Mouse (Mus musculus): ENCODE measurements around the gene Arrdc2. TPM values are rescaled to one million over a fixed set of nuclear protein-coding genes. Genes with fewer than 3 reads are reported as not detected.

The Arrdc2 gene
- total RNA-seq, 2 experiments from 2014 or later: 15.0 to 18.7 TPM

GRCm38 (mm10) chr8:70791975-70792691 is 47.4 kb downstream of the Arrdc2 start:
- DNase-seq (ENCODE audit: extremely low spot score in 1 of 2, low spot score in 1 of 2): peak; percentile 94 to 96

- DNase-seq (ENCODE audit: extremely low spot score in 1 of 2, low spot score in 1 of 2): no peak
Observed at GRCm38 (mm10) chr8:70791294-70791701, 48.2 kb downstream of the Arrdc2 start.

DNA sequence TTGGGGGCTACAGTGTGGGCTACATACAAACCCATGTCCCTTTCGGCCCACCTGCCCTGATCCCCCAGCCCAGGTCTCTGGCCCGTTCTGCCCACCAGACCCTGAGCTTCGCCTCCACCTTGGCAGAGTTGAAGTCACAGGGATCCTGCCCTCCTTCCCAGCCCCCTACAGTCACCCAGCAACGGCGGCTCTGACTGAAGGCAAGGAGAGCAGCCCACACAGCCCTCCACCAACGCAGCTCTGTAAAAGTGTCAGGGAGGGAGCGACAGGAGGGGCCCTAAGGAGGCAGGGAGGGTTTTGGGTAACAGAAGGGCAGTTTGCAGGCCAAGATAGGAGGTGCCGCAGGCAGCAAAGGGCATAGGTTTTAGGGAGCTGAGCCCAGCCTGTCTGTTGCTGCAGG is 48.7 kb downstream of the Arrdc2 start:
- no peak for DNase-seq (ENCODE audit: extremely low spot score in 1 of 2, low spot score in 1 of 2)

DNA sequence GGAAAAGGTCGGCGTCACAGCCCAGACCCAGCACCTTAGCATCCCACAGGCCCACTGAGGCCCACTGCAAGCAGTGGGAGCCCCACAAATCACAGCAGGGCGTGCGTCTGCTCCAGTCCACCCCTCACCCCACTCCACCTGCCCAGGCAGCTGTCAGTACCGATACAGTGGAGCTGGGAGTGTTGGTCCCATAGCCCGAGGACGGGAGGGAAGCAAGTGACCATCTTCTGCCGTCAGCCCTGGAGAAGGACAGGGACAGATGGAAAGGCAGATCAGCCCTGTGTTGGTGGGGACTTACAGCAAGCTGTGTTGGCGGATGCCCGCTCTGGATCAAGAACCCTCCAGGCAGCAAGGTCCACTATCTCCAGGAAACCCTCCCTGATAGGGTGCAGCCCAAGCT is 50.5 kb downstream of the Arrdc2 start:
- DNase-seq (ENCODE audit: extremely low spot score in 1 of 2, low spot score in 1 of 2): no peak

DNA sequence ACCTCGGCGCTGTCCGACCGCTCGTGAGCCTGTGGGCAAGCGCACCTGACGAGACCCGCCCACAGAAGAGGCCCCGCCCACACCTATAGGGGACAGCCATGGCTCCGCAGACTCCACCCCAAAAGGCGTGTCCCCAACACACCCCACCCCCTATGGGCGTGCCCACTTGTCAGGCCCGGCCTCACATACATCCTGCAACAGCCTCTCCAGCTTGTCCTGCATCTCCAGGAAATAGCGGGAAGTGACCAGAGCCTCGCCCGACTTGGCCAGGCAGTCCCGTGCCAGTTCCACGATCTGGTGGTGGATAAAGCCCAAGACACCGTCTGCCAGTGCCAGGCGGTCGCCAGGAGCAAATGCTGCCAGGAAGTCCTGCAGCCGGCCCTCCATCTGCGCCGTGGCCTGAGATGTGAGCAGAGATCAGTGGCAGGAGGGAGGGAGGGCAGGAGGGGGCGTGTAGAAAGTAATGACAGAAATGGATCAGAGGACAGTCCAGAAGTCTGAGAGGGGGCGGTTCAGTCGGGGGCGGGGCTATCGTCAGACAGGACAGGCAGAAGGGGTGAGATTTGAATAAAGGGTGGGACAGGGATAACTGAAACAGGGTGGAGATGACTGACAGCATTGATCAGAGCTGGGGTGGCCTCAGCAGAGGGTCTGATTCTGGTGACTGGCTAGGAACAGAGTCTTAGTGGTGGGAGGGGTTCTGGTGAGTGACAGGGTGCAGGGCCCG is 51.4 kb downstream of the Arrdc2 start:
- no peak for DNase-seq (ENCODE audit: extremely low spot score in 1 of 2, low spot score in 1 of 2)

DNA sequence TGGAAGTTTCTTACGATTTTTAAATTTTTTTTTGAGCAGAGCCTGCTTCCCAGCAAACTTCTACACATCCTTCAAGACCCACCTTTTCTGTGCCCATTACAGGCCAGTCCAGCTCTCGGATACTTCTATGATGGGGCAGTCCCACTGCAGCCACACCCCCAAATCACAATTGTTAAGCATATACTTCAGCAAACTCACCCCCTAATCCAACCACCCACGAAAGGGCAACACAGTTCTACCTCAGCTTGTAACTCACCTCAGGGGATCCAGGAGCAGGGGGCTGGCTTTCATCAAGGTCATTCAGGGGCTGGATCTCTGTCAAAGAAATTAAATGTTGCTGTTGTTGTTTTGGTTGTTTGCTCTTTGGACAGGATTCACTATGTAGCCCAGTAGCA is 52.5 kb downstream of the Arrdc2 start:
- no peak for DNase-seq (ENCODE audit: extremely low spot score in 1 of 2, low spot score in 1 of 2)

- no peak for DNase-seq (ENCODE audit: extremely low spot score in 1 of 2, low spot score in 1 of 2)
Observed at GRCm38 (mm10) chr8:70786291-70787050, 53.0 kb downstream of the Arrdc2 start.

Small RNA genes lying within 50 kb of the gene (microRNA-seq; reads per million reads assigned to microRNA genes)
- 52.2 to 58.6 reads per million in 2 experiments for gene Mir7240

Other genes with a start within 250 kb of the Arrdc2 start
- 10 to 100 TPM; 41.5 to 47.0 TPM for gene Isyna1, start 245.3 kb downstream of the Arrdc2 start, total RNA-seq (2021)
- 100 to 1,000 TPM; 285 to 304 TPM for gene Ssbp4, start 230.8 kb downstream of the Arrdc2 start, total RNA-seq (2021)
- 1 to 10 TPM in 1 of 2 experiments, under 1 TPM in 1; 0.63 to 1.0 TPM for gene Lrrc25, start 223.6 kb downstream of the Arrdc2 start, total RNA-seq (2021)
- gene Gdf15, start 207.3 kb downstream of the Arrdc2 start, total RNA-seq (2021): under 1 TPM in 1 of 2 experiments, not detected in 1; 0.26 TPM
- 10 to 100 TPM; 21.1 to 25.1 TPM for gene Pgpep1, start 179.3 kb downstream of the Arrdc2 start, total RNA-seq (2021)
- gene Lsm4, start 166.5 kb downstream of the Arrdc2 start, total RNA-seq (2021): 10 to 100 TPM; 66.2 to 67.4 TPM
- 100 to 1,000 TPM; 181 to 194 TPM for gene Jund, start 140.8 kb downstream of the Arrdc2 start, total RNA-seq (2021)
- under 1 TPM; 0.05 to 0.12 TPM for gene Iqcn, start 136.3 kb downstream of the Arrdc2 start, total RNA-seq (2021)
- not detected for gene Gm3336, start 121.2 kb downstream of the Arrdc2 start, total RNA-seq (2021)
- gene Pde4c, start 116.0 kb downstream of the Arrdc2 start, total RNA-seq (2021): 1 to 10 TPM in 1 of 2 experiments, under 1 TPM in 1; 0.89 to 1.2 TPM
- gene Rab3a, start 85.0 kb downstream of the Arrdc2 start, total RNA-seq (2021): 100 to 1,000 TPM; 789 to 843 TPM
- 10 to 100 TPM; 41.7 to 42.2 TPM for gene Mpv17l2, start 78.8 kb downstream of the Arrdc2 start, total RNA-seq (2021)
- gene Pik3r2, start 63.0 kb downstream of the Arrdc2 start, total RNA-seq (2021): 100 to 1,000 TPM; 154 to 159 TPM
- gene Mast3, start 34.7 kb downstream of the Arrdc2 start, total RNA-seq (2021): 100 to 1,000 TPM; 411 to 437 TPM
- gene Il12rb1, start 31.3 kb downstream of the Arrdc2 start, total RNA-seq (2021): 1 to 10 TPM in 1 of 2 experiments, under 1 TPM in 1; 0.94 to 1.4 TPM
- gene Kcnn1, start 23.5 kb upstream of the Arrdc2 start, total RNA-seq (2021): 10 to 100 TPM; 19.4 to 22.4 TPM
- gene Ccdc124, start 34.2 kb upstream of the Arrdc2 start, total RNA-seq (2021): 10 to 100 TPM; 92.7 to 95.6 TPM
- 10 to 100 TPM in 1 of 2 experiments, 1 to 10 TPM in 1; 6.9 to 10.5 TPM for gene Slc5a5, start 53.0 kb upstream of the Arrdc2 start, total RNA-seq (2021)
- 100 to 1,000 TPM; 634 to 770 TPM for gene Rpl18a, start 57.7 kb upstream of the Arrdc2 start, total RNA-seq (2021)
- 10 to 100 TPM; 87.7 to 94.2 TPM for gene Map1s, start 66.2 kb upstream of the Arrdc2 start, total RNA-seq (2021)

Data from layer of hippocampus, postnatal 25 days (tissue).